Mouse (Mus musculus): ENCODE results near the gene Dpysl4.

The Dpysl4 gene

GRCm38 (mm10) chr7:139149373-139149772 is 63.6 kb downstream of the Dpysl4 start:
- DNase-seq (ENCODE audit: low read depth, low spot score), result no peak

DNA sequence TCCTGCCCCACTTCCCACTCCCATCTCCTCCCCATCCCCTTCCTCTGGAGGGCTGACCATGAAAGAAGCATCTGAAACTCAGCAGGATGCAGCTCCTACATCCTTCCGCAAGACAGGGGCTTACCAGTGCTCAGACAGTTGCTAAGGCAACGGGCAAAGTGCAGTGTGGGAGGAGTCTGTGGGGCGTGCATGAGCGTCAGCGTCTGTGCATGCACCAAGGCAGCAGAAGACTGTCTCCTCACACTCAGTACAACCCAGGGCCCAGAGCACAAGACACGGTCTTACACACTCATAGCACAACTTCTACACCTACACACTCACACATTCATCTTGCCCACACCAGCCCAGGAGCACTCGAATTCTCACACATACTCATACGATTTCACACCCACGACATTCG is 65.3 kb downstream of the Dpysl4 start:
- DNase-seq (ENCODE audit: low read depth, low spot score), result peak; percentile 46

Data from embryo, embryonic 11.5 days (tissue).